Mouse (Mus musculus) olfactory bulb, adult 2 months (tissue): ENCODE measurements at regions not wholly inside any gene's neighbourhood (a gene's known extent, or its start where the extent isn't known, plus 50 kb on each side); places are given as distances from the start of the nearest gene placed in this dataset.

Experiments used
- H3K27ac ChIP-seq: fragments of 200-500 bp; 2 replicates; pipeline ENCODE4 v1.5.1; 2012; ENCODE audit warnings: low read depth, low read length; ENCODE audit not compliant: insufficient read depth
- H3K4me1 ChIP-seq: fragments of 200-500 bp; 2 replicates; pipeline ENCODE4 v1.6.1; 2012; ENCODE audit warnings: low read length; ENCODE audit not compliant: control insufficient read depth, insufficient read depth
- H3K4me3 ChIP-seq: fragments of 200-500 bp; 2 replicates; pipeline ENCODE4 v1.5.1; 2012; ENCODE audit warnings: mild to moderate bottlenecking, low read depth, low read length, moderate library complexity; ENCODE audit not compliant: insufficient read depth
- CTCF ChIP-seq: fragments of 200-500 bp; IDR thresholded peaks from 2 replicates; pipeline ENCODE4 v1.5.1; 2012; ENCODE audit warnings: low read depth, mild to moderate bottlenecking, low read length, moderate library complexity; ENCODE audit not compliant: insufficient read depth
- POLR2A ChIP-seq: fragments of 200-500 bp; IDR thresholded peaks from 2 replicates; pipeline ENCODE4 v1.6.1; 2012; ENCODE audit warnings: mild to moderate bottlenecking, low read depth, low read length, moderate library complexity; ENCODE audit not compliant: insufficient read depth
- WGBS: fragments of 180-500 bp; shearing (Covaris S2); methylation state at CpG from one replicate; pipeline ENCODE4 v1.1.7; 2018; 5-methylcytosine and 5-hydroxymethylcytosine counted together

- Histone ChIP-seq H3K27ac (no peak overlapping the region), H3K4me3 (no peak overlapping the region), H3K4me1 (no peaks in the 10 kb centered on the region)
- TF ChIP-seq POLR2A: no peak
- WGBS: 86% methylated on average over 2 of the region's 2 CpGs
These were observed 102.2 kb downstream of the Pih1h3b start for GRCm38 (mm10) chrX:140164859-140165258.

- no peak overlapping the region for H3K4me3 ChIP-seq
- H3K27ac ChIP-seq: no peak overlapping the region
- WGBS: 74% methylated on average over 3 of the region's 3 CpGs
- no peaks in the 10 kb centered on the region for H3K4me1 ChIP-seq
- TF ChIP-seq CTCF: no peak
These were observed 103.3 kb downstream of the Pih1h3b start for GRCm38 (mm10) chrX:140165966-140166365.

DNA sequence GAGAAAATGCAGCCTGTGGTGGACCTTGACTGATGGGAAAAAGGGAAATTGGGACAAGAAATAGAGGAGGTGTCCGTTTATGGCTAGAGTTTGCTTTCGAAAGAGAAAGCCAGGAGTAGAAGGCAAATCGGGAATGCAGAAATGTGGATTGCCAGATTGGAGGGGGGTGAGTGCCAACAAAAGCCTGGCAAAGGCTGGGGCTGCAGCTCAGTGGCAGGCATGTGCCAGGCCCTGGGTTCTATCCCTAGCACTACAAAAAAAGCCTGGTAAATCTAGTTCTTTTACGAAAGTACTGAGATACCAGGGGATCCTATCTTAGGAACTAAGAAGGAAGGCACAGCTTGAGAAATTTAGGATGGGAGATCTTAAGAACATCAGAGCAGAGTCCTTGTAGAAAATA, 117.2 kb downstream of the Pih1h3b start:
- TF ChIP-seq POLR2A (no peak), CTCF (no peak)
- WGBS: 79% methylated on average over 4 of the region's 4 CpGs
- Histone ChIP-seq H3K4me3 (no peak overlapping the region), H3K27ac (no peak overlapping the region), H3K4me1 (no peaks in the 10 kb centered on the region)

- H3K27ac ChIP-seq: no peak overlapping the region
- TF ChIP-seq CTCF (no peak), POLR2A (no peak)
- WGBS: 96% methylated on average over 3 of the region's 3 CpGs
- H3K4me3 ChIP-seq: no peak overlapping the region
- H3K4me1 ChIP-seq: no peaks in the 10 kb centered on the region
These were observed 120.3 kb downstream of the Pih1h3b start for GRCm38 (mm10) chrX:140183003-140183402.

DNA sequence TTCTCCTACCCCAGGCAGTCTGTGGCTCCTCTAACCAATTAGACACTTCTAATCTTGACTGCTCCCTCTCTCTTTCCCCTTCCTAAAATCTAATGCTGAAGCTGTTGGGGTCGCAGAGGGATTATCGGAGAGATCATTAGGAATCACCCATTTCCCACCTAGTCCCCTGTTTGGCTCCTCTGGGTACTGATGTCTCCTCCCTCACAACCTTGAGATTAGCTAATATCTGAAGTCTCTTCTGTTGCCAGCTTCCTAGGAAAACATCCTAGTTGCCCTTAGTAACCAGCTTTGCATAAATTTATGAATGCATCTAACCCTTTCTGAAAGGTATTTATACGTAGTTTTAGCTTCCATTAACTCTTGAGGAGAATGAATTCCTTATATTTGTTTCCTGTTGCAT, 138.4 kb upstream of the Frmpd3 start:
- Histone ChIP-seq H3K4me1 (no peaks in the 10 kb centered on the region), H3K4me3 (no peak overlapping the region), H3K27ac (no peak overlapping the region)
- WGBS: 64% methylated on average over 3 of the region's 3 CpGs
- no peak for TF ChIP-seq CTCF

DNA sequence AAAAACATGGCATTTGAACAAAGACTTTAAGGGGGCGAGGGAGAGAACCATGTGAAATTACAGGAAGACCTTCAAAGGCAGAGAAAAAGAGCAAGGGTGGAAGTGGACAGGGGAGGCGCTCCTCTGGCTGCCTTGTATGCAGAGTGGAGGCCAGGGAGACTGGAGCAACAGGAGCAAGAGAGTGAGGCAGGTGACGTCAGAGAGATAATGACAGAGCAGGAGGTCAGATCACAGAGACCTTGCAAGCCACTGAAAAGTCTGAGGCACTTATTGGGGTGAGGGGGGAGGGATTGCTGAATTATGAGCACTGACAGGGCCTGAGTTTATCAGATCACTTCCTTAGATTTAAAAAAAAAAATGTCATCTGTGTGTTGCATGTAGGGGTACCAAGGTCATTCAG, 133.3 kb upstream of the Frmpd3 start:
- WGBS: 74% methylated on average over 3 of the region's 3 CpGs
- H3K4me1 ChIP-seq: no peaks in the 10 kb centered on the region
- no peak overlapping the region for H3K27ac ChIP-seq
- no peak overlapping the region for H3K4me3 ChIP-seq
- TF ChIP-seq CTCF (no peak), POLR2A (no peak)

DNA sequence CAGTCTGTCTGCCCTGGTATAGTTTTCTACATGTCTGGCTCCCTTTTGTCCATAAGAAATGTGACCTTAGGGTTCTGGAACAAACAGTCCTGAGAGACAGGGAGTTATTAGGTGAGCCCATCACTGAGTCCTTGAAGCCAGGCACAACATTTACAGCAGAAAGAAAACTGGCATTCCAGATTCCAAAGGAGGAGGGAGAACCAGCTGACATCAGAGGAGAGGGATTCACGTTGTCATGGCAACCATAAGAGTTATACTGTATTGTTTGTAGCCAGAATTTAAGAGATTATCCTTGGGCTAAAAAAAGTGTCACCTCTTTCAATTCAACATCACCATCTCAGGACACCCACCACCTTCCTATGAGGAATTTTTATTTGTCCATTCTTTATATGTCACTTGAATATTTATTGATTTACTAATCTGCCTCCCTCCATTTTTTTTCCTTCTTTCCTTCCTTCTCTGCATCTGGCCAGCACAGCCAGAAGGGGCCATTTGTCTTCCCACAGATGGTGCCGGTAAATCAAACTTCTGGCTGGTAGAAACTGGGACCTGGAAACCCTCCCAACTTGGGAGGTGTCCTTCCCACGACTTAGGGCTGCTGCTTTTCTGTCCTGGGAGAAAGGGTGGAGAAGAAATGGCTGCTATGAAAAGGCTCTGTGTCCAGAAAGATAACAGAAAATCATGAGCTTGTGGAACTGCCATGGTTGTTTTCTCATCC, 129.3 kb upstream of the Frmpd3 start:
- no peaks in the 10 kb centered on the region for H3K4me1 ChIP-seq
- H3K4me3 ChIP-seq: no peak overlapping the region
- TF ChIP-seq POLR2A: no peak
- no peak for TF ChIP-seq CTCF
- 38% methylated on average over 3 of the region's 3 CpGs for WGBS
- H3K27ac ChIP-seq: no peak overlapping the region

DNA sequence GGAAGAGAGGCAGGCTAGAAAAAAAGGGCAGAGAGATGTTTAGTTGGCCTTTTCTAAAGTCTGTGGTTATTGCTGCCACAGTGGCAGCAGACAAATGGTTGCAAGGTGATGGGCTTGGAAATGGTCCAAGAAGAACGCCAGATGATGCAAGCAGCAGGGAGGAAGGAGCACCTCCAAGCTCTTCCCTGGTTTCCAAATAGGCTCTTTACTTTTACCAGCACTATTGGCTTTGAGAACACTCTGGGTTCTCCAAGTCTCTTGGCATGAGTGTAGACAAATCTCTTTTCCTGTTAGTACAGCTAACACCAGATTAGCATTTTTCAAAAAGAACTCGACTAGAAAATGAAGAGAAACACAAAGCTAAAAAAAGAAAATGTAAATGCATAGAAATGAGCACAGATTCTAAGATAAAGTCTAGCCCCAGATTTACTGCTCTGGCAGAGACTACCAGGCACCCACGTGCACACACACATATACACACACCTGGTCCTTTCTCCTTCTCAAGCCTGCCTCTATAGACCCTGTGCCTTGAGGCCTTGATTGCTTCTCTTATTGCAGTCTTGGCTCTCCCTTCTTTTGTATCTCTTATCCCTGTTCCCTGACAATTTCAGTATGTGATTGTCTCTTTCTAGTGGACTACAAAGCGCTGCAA, 127.7 kb upstream of the Frmpd3 start:
- 32% methylated on average over 4 of the region's 4 CpGs for WGBS
- no peak for TF ChIP-seq POLR2A
- TF ChIP-seq CTCF: no peak
- Histone ChIP-seq H3K27ac (no peak overlapping the region), H3K4me1 (no peaks in the 10 kb centered on the region), H3K4me3 (no peak overlapping the region)

DNA sequence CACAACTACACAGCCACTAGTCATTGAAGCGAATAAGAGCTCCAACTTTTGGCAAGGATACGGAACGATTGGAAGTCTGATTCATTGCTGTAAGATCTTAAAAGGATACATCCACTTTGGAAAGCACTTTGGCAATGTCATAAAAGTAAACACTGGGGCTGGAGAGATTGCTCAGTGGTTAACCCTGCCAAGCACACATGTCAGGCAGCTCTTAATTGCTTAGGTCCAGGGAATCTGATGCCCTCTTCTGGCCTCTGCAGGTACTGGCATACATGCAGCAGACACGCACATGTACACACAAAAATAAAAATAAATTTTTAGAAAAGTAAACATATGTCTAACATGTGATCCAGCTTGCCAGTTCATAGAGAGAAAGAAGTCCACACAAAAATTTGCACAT, 86.3 kb upstream of the Frmpd3 start:
- H3K4me1 ChIP-seq: no peaks in the 10 kb centered on the region
- WGBS: 83% methylated on average over 4 of the region's 4 CpGs

More for the DNA sequence above, 86.3 kb upstream of the Frmpd3 start:
- H3K4me3 ChIP-seq: no peak overlapping the region
- H3K27ac ChIP-seq: no peak overlapping the region
- TF ChIP-seq POLR2A: no peak
- no peak for TF ChIP-seq CTCF
